Mouse (Mus musculus): ENCODE measurements around the gene Gm10803. TPM values are rescaled to one million over a fixed set of nuclear protein-coding genes. Genes with fewer than 3 reads are reported as not detected.

Gene Gm10803
- polyA plus RNA-seq (2015; fragmentation: Nextera tagmentation; extraction: Ambion mirVana): not detected in 2 replicates

DNA sequence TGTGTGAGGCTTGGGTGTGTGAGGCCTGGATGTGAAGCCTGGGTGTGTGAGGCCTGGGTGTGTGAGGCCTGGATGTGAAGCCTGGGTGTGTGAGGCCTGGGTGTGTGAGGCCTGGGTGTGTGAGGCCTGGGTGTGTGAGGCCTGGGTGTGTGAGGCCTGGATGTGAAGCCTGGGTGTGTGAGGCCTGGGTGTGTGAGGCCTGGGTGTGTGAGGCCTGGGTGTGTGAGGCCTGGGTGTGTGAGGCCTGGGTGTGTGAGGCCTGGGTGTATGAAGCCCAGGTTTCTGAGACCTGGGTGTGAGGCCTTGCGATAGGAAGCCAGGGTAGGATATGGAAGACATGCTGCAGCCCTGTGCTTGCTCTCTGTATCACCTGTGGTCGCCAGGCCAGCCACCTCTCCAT is at the start of gene Gm10803:
Gene Gm10803, plus strand, starts transcription at position 301 of the 400 bp plus-strand sequence.

Other genes with a start within 250 kb of the Gm10803 start
- gene Tspan18, start 226.1 kb upstream of the Gm10803 start, polyA plus RNA-seq (2015; fragmentation: Nextera tagmentation; extraction: Ambion mirVana): 18.8 and 22.1 TPM in 2 replicates
- 17.7 and 19.2 TPM in 2 replicates for gene Cd82, start 97.4 kb upstream of the Gm10803 start, polyA plus RNA-seq (2015; fragmentation: Nextera tagmentation; extraction: Ambion mirVana)
- 0.04 TPM in 2 replicates for gene Alx4, start 81.8 kb downstream of the Gm10803 start, polyA plus RNA-seq (2015; fragmentation: Nextera tagmentation; extraction: Ambion mirVana)

Measured in neural tube, postnatal 0 days (tissue).